Mouse (Mus musculus) G1E (cell line): ENCODE data around the gene Ccr8. TPM values are rescaled to one million over a fixed set of nuclear protein-coding genes. Genes with fewer than 3 reads are reported as not detected.

Experiments
- ATAC-seq: 2 replicates; pipeline ENCODE4 v1.8.0; 2016; ENCODE audit warnings: mild to moderate bottlenecking; ENCODE audit not compliant: insufficient number of reproducible peaks, poor library complexity, low FRiP score, severe bottlenecking; ENCODE audit errors: extremely low read depth
- DNase-seq: peaks from one replicate; pipeline ENCODE4 v3.0.0; 2012; ENCODE audit warnings: low spot score
- H3K27me3 ChIP-seq: 2 replicates; pipeline ENCODE4 v1.6.1; 2012; ENCODE audit warnings: mild to moderate bottlenecking, low read length, inconsistent platforms; ENCODE audit not compliant: insufficient read depth
- H3K36me3 ChIP-seq: replicated peaks from 2 replicates; pipeline ENCODE3; 2012; ENCODE audit warnings: mild to moderate bottlenecking, inconsistent platforms
- H3K4me1 ChIP-seq: 2 replicates; pipeline ENCODE4 v1.6.1; 2012; ENCODE audit warnings: low read depth, low read length, inconsistent platforms, mixed read lengths; ENCODE audit not compliant: insufficient read depth
- H3K4me3 ChIP-seq: 2 replicates; pipeline ENCODE4 v1.5.1; 2012; ENCODE audit warnings: low read depth, mild to moderate bottlenecking, inconsistent platforms, low read length, moderate library complexity, mixed read lengths
- H3K9me3 ChIP-seq: replicated peaks from 2 replicates; pipeline ENCODE4 v1.6.1; 2012; ENCODE audit warnings: inconsistent platforms
- CTCF ChIP-seq: IDR thresholded peaks from 2 replicates; pipeline ENCODE4 v1.5.1; 2012; ENCODE audit warnings: low read depth, low read length, inconsistent platforms, mixed read lengths
- GATA1 ChIP-seq: IDR thresholded peaks from 2 replicates; pipeline ENCODE4 v1.6.1; 2012; ENCODE audit warnings: borderline replicate concordance, low read length, inconsistent platforms, mixed read lengths
- GATA2 ChIP-seq: IDR thresholded peaks from 2 replicates; pipeline ENCODE4 v1.6.1; 2012; ENCODE audit warnings: low read depth, low read length, inconsistent platforms, borderline replicate concordance
- POLR2AphosphoS5 ChIP-seq: IDR thresholded peaks from 2 replicates; pipeline ENCODE4 v1.6.1; 2012; ENCODE audit warnings: low read depth, low read length, inconsistent platforms; ENCODE audit not compliant: insufficient replicate concordance
- TAL1 ChIP-seq: conservative IDR thresholded peaks from 2 replicates; pipeline ENCODE4 v1.6.1; 2012; ENCODE audit warnings: low read depth, low read length, inconsistent platforms, mixed read lengths
- polyA plus RNA-seq: library from polyadenylated mRNA; stranded (reverse); fragments of >175 nt; gene quantifications from 2 replicates; pipeline ENCODE4 v1.2.3, GENCODE M21; 2012
- total RNA-seq, 2 experiments: library from RNA; stranded (forward) in 1 of 2; stranded (reverse) in 1 of 2; fragments of 200-1000 nt in 1 of 2; fragments of >200 nt in 1 of 2; fragmentation: Nextera tagmentation in 1 of 2; gene quantifications; 2 replicates each; pipeline ENCODE4 v1.2.3; 2014 to 2017

The Ccr8 gene
- total and polyA plus RNA-seq, 3 experiments: not detected

DNA sequence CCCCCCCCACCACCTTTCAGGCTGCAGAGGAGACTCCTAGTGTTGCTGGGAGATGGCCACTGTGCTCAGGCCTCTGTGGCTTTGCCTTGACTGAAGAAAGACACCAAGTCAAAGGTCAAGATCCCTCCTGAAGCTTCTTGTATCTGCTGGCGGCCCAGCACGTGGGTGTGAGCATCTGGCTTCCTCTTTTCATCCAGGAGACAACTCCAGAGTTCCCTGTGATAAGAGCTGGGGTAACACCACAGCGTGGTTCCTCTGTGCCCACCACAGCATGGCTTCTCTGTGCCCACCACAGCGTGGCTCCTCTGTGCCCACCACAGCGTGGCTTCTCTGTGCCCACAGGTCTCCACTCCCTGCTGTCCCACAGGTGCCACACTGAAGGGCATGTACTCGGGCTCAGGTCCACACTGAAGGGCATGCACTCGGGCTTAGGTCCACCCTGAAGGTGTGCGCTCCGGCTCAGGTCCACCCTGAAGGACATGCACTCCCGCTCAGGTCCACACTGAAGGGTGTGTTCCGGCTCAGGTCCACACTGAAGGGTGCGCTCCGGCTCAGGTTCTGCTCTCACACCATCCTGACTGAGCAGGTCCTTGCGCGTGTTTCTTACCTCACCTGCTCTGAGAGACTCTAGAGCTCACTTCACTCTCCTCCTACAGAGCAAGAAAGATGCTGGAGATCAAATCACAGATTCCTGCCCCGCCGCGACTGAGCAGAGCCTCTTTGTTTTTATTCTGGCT, 8.6 kb upstream of the Ccr8 start:
- Histone ChIP-seq H3K9me3 (no peaks in the 10 kb centered on the region), H3K4me3 (no peak overlapping the region), H3K36me3 (no peaks in the 10 kb centered on the region), H3K27me3 (peaks cover 6% of the 10 kb centered on the region; the same call in 1 of the 2 replicates), H3K4me1 (no peaks in the 10 kb centered on the region)
- no peak for TF ChIP-seq POLR2AphosphoS5
- no peak for TF ChIP-seq CTCF
- no peak for TF ChIP-seq TAL1
- TF ChIP-seq GATA2: no peak
- TF ChIP-seq GATA1: no peak
- ATAC-seq (no peak), DNase-seq (no peak)

DNA sequence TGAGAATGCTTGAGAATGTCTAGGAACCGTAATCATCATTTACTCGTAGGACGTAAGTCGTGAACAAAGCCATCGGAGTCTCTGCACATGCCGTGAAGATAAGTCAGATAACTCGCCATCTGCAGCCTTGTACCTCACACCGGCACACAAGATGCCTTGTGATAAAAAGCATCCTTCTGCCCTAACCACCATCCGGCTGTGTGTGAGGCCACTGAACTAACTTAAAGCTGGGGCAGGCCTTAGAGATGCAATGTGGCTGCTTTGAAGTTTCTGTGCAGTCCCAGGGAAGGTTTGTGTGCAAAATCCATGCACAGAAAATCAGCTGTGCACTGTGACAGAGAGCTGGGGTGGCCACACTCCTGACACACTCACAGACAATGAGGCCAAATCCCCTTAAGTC, 7.5 kb upstream of the Ccr8 start:
- TF ChIP-seq CTCF: no peak
- H3K36me3 ChIP-seq: no peaks in the 10 kb centered on the region
- H3K4me1 ChIP-seq: no peaks in the 10 kb centered on the region
- H3K27me3 ChIP-seq: peaks cover 6% of the 10 kb centered on the region; the same call in 1 of the 2 replicates
- H3K9me3 ChIP-seq: no peaks in the 10 kb centered on the region
- DNase-seq: no peak
- ATAC-seq: no peak
- H3K4me3 ChIP-seq: no peak overlapping the region

DNA sequence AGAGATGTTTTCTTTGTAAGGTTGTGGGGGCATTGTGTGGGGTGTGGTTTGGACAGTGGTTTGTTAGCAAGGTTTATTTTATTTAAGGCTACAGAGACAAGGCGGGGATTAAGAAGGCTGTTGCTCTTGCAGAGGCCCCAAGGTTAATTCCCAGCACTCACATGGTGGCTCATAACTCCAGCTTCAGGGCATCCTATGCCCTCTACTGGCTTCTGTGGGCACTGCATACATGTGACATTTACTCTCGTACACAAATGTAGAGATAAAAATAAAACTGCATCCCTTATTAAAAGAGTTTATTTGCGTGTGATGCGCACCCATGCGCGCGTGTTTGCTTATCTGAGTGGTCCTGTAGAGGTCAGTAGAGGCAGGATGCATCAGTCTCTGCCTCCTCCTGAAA, 2.8 kb upstream of the Ccr8 start:
- Histone ChIP-seq H3K36me3 (no peaks in the 10 kb centered on the region), H3K4me3 (no peak overlapping the region), H3K4me1 (no peaks in the 10 kb centered on the region), H3K9me3 (no peaks in the 10 kb centered on the region), H3K27me3 (peaks cover 9% of the 10 kb centered on the region)
- no peak for DNase-seq
- TF ChIP-seq CTCF (no peak), TAL1 (no peak)
- ATAC-seq: no peak

DNA sequence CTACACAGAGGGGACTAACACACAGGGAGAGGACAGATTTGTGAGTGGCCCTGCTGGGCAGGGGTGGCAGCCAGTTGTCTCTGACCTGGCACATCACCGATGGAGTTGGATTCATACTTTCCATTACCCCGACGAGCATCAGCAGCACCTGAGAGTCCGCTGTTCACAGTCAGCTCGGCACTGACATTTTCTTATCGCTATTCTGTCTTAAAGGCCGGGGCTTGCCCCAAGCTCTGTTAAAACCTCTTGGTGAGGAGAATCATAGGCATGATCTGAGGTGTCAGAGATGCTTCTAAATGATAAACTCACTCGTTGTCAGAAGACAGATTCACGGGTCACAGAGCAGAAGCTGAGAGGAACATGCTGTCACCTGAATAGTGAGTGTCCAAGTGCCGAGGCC, 828 bp upstream of the Ccr8 start:
- ATAC-seq: no peak
- H3K9me3 ChIP-seq: no peaks in the 10 kb centered on the region
- H3K36me3 ChIP-seq: no peaks in the 10 kb centered on the region
- no peaks in the 10 kb centered on the region; the same call in 1 of the 2 replicates for H3K4me1 ChIP-seq
- peaks cover 9% of the 10 kb centered on the region for H3K27me3 ChIP-seq
- no peak overlapping the region for H3K4me3 ChIP-seq
- no peak for DNase-seq
- TF ChIP-seq CTCF (no peak), GATA2 (no peak)

DNA sequence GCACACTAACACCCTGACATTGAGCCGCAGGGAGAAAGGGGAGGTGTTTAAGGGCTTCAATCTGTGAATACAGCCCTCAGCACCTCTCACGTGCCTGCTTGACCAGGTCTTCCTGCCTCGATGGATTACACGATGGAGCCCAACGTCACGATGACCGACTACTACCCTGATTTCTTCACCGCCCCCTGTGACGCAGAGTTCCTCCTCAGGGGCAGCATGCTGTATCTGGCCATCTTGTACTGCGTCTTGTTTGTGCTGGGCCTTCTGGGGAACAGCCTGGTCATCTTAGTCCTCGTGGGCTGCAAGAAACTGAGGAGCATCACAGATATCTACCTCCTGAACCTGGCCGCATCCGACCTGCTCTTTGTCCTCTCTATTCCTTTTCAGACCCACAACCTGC, 1.8 kb downstream of the Ccr8 start:
- peaks cover 6% of the 10 kb centered on the region for H3K27me3 ChIP-seq

DNA sequence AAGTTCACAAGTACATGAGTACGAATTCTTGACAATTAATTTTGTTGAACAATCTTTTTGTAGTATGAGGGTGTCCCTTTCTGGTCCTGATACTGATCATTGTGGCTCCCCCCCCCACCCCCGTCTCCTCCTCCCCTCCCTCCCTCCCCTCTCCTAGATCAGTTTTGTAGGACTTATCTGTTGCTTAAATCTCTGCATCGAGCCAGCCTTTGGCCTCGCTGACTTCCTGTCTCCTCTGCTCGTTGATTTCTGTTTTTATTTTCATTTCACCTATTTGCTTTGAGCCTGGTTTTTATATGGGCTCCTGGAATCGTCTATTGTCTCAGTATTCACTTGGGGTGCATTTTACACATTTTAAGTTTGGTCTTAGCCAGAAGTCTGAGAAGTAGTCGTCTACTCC, 4.0 kb downstream of the Ccr8 start:
- H3K27me3 ChIP-seq: peaks cover 6% of the 10 kb centered on the region
- no peak for TF ChIP-seq GATA1
- no peak for TF ChIP-seq TAL1
- no peak for DNase-seq
- no peaks in the 10 kb centered on the region for H3K36me3 ChIP-seq
- peaks cover 8% of the 10 kb centered on the region; the same call in 1 of the 2 replicates for H3K4me1 ChIP-seq
- no peaks in the 10 kb centered on the region for H3K9me3 ChIP-seq
- H3K4me3 ChIP-seq: no peak overlapping the region
- no peak for ATAC-seq

More for the DNA sequence above, 1.8 kb downstream of the Ccr8 start:
- Histone ChIP-seq H3K36me3 (no peaks in the 10 kb centered on the region), H3K9me3 (no peaks in the 10 kb centered on the region), H3K4me1 (peaks cover 5% of the 10 kb centered on the region; the same call in 1 of the 2 replicates), H3K4me3 (no peak overlapping the region)
- TF ChIP-seq CTCF (no peak), TAL1 (no peak), POLR2AphosphoS5 (no peak)
- DNase-seq (no peak), ATAC-seq (no peak)

DNA sequence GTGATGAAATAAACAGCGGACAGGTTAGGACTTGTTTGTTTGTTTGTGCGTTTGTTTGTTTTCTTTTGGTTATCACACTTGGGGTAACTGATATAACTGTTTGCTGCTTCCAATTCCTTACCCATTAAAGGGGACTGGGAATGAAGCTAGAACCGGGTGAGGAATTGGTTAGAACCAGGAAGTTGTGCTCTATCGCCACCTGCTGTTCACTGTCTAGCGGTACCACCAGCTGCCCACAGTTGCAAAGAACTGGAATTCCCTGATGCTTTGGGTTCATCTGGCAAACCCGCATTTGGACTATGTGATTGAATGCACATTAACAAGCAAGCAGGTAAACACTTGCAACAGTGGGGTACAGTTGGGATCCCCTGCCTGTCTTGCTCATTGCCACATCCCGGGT, 6.8 kb downstream of the Ccr8 start:
- H3K4me3 ChIP-seq: no peak overlapping the region
- peak; percentile 64 for TF ChIP-seq CTCF
- no peak for TF ChIP-seq POLR2AphosphoS5
- ATAC-seq: peak; percentile 40; the same call in 1 of the 2 replicates
- H3K9me3 ChIP-seq: peaks cover 6% of the 10 kb centered on the region
- peak; percentile 31 for DNase-seq
- H3K27me3 ChIP-seq: peaks cover under 1% of the 10 kb centered on the region; the same call in 1 of the 2 replicates
- H3K4me1 ChIP-seq: peaks cover 8% of the 10 kb centered on the region; the same call in 1 of the 2 replicates
- H3K36me3 ChIP-seq: no peaks in the 10 kb centered on the region
